Mouse (Mus musculus) forebrain, embryonic 13.5 days (tissue): ENCODE measurements around the gene Tmub2. TPM values are rescaled to one million over a fixed set of nuclear protein-coding genes. Genes with fewer than 3 reads are reported as not detected.

Experiments
- ATAC-seq: fragments of 200-750 bp; cut with Nextera tagmentation; 2 replicates; pipeline ENCODE4 v1.8.0; 2017
- H3K27ac ChIP-seq: fragments of 300-500 bp; sonication (generic); 2 replicates; pipeline ENCODE4 v1.5.1; 2015; ENCODE audit warnings: inconsistent platforms, mild to moderate bottlenecking, moderate library complexity
- H3K27me3 ChIP-seq: fragments of 300-500 bp; sonication (generic); 2 replicates; pipeline ENCODE4 v1.6.1; 2015; ENCODE audit warnings: mild to moderate bottlenecking, inconsistent platforms
- H3K36me3 ChIP-seq: fragments of 300-500 bp; sonication (generic); 2 replicates; pipeline ENCODE4 v1.6.1; 2015; ENCODE audit warnings: mild to moderate bottlenecking, inconsistent platforms; ENCODE audit not compliant: poor library complexity, severe bottlenecking
- H3K4me1 ChIP-seq: fragments of 300-500 bp; sonication (generic); 2 replicates; pipeline ENCODE4 v1.6.1; 2015; ENCODE audit warnings: inconsistent platforms
- H3K4me2 ChIP-seq: fragments of 300-500 bp; sonication (generic); 2 replicates; pipeline ENCODE4 v1.6.1; 2015; ENCODE audit warnings: inconsistent platforms, mild to moderate bottlenecking, moderate library complexity
- H3K4me3 ChIP-seq: fragments of 300-500 bp; sonication (generic); 2 replicates; pipeline ENCODE4 v1.5.1; 2015; ENCODE audit warnings: mild to moderate bottlenecking, inconsistent platforms
- H3K9ac ChIP-seq: fragments of 300-500 bp; sonication (generic); 2 replicates; pipeline ENCODE4 v1.6.1; 2015; ENCODE audit warnings: mild to moderate bottlenecking, inconsistent platforms
- H3K9me3 ChIP-seq: fragments of 300-500 bp; sonication (generic); replicated peaks from 2 replicates; pipeline ENCODE4 v1.6.1; 2016; ENCODE audit warnings: inconsistent platforms
- WGBS: fragments of 180-500 bp; shearing (Covaris S2); methylation state at CpG from one replicate; pipeline ENCODE4 v1.1.7; 2015; 5-methylcytosine and 5-hydroxymethylcytosine counted together
- polyA plus RNA-seq: library from polyadenylated mRNA; unstranded; fragments of >200 nt; fragmentation: Nextera tagmentation; extraction: Ambion mirVana; gene quantifications from 2 replicates; pipeline ENCODE4 v1.2.1, GENCODE M21; 2015

The Tmub2 gene
- polyA plus RNA-seq, 1 experiment from 2014 or later: 63.2 TPM

DNA sequence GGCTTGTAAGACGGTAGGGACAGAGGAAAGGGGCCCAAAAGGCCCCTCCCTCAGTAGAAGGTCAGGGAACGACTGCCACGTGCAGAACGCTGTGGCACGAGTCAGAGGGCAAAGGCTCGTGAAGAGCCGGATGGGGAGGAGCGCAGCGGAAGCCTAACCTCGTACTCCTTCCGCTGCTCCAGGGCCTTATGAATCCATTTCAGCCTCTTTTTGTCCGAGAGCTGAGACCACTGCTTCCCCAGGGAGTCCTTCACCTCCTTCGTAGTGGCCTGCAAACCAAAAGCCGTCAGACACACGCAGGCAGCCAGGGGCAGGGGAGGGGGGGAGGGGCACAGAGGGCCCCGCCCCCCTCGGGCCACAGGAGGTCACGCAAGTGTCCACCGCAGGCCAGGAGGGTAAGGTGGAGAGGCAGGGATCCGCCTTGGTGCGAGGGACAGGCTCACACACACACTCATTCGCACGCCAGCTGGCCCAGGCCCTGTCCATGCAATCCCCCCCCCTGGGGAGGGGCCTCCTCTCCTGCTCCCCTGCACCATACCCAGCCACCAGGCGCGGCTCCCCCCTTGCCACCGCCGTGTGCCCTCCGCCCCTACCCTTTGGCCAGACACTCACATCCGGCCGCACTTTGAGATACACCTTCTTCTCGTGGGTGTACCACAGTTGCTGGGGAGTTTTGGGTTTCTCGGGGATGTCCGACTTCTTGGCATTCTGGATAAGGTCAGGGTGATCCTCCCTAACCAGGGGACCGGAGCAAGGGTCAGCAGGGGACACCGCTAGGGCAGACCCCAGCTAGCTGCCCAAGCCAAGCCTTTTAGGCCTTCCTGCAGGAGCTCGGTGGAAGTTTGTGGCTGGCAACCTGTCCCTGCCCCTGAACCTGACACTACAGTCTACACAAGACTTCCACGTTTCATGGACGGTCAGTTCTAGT lies 26.3 kb downstream of the Tmub2 start:
- no peaks in the 10 kb centered on the region for H3K27me3 ChIP-seq
- H3K9ac ChIP-seq: peak overlapping the region; percentile 12; the same call in 1 of the 2 replicates
- no peak for ATAC-seq
- H3K4me1 ChIP-seq: peaks cover 34% of the 10 kb centered on the region
- H3K36me3 ChIP-seq: peaks cover 87% of the 10 kb centered on the region
- no peak overlapping the region for H3K4me2 ChIP-seq
- 45% methylated on average over 36 of the region's 38 CpGs for WGBS
- no peak overlapping the region for H3K4me3 ChIP-seq
- no peaks in the 10 kb centered on the region for H3K9me3 ChIP-seq
- no peak overlapping the region; the same call in 1 of the 2 replicates for H3K27ac ChIP-seq

DNA sequence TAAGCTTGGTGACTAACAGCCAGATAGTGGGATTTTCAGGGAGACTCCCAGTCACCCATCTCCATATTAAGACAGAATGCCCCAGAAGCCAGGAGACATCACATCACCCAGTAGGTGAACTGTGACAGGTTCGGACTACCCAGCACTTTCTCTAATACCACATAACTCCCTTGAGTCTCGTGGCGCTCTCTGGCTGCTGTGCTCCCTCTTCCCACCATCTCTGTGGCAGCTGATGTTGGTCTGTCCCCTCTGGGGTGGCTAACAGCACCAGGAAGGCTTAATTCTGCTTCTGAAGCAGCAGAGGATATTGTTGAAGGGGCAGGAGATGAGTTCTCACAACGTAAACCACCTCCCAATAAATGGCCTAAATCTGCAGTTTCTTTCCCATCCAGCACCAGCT lies 27.2 kb downstream of the Tmub2 start:
- no peaks in the 10 kb centered on the region for H3K27me3 ChIP-seq
- H3K9me3 ChIP-seq: no peaks in the 10 kb centered on the region
- H3K4me1 ChIP-seq: peaks cover 38% of the 10 kb centered on the region
- WGBS: 79% methylated on average over 4 of the region's 4 CpGs
- no peak overlapping the region for H3K9ac ChIP-seq
- no peak overlapping the region for H3K4me3 ChIP-seq
- peaks cover 78% of the 10 kb centered on the region for H3K36me3 ChIP-seq
- H3K27ac ChIP-seq: no peak overlapping the region
- no peak overlapping the region for H3K4me2 ChIP-seq
- no peak for ATAC-seq

DNA sequence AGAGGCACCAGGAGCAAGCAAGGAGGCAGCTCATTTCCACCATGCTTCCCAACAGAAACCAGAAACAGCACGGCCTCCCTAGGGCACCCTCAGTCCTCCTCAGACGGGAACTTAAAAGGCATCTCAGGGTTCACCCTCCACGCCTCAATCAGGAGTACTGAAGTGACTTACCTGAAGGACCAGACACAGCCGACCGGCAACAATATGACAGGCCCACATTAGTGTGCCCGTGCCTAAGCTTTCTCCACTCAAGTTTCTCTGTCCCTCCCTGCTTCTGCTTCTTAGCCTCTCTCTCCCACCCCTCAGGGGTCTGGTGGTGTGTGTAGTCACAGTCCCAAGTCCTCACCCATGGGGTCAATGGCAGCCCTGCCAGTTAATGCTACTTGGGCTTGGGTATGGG lies 27.9 kb downstream of the Tmub2 start:
- H3K9me3 ChIP-seq: no peaks in the 10 kb centered on the region
- H3K4me3 ChIP-seq: no peak overlapping the region
- H3K27ac ChIP-seq: no peak overlapping the region
- H3K4me1 ChIP-seq: peaks cover 38% of the 10 kb centered on the region
- H3K9ac ChIP-seq: no peak overlapping the region
- peaks cover 72% of the 10 kb centered on the region for H3K36me3 ChIP-seq
- no peaks in the 10 kb centered on the region for H3K27me3 ChIP-seq
- ATAC-seq: no peak
- WGBS: 83% methylated on average over 6 of the region's 6 CpGs
- no peak overlapping the region for H3K4me2 ChIP-seq

DNA sequence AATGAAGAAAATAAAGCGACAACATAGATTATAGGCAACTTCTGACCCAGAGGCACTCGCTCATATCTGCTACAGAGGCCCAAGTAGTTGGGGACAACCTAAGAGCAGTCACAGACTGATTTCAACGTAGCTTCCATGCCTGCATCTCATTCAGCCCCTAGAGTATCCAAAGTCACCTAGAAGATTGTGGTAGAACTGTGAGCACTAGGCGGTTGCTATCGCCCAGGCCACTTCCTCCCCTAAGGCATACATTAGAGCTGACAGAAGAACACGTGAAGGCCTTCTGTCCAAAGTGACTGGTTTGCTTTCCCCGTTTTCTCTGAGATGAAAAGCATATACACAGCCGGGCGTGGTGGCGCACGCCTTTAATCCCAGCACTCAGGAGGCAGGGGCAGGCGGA lies 29.6 kb downstream of the Tmub2 start:
- Histone ChIP-seq H3K4me3 (no peak overlapping the region), H3K4me1 (peaks cover 30% of the 10 kb centered on the region), H3K9me3 (no peaks in the 10 kb centered on the region), H3K36me3 (peaks cover 60% of the 10 kb centered on the region), H3K4me2 (no peak overlapping the region), H3K27ac (no peak overlapping the region), H3K27me3 (no peaks in the 10 kb centered on the region), H3K9ac (no peak overlapping the region)
- 90% methylated on average over 12 of the region's 12 CpGs for WGBS
- ATAC-seq: no peak

DNA sequence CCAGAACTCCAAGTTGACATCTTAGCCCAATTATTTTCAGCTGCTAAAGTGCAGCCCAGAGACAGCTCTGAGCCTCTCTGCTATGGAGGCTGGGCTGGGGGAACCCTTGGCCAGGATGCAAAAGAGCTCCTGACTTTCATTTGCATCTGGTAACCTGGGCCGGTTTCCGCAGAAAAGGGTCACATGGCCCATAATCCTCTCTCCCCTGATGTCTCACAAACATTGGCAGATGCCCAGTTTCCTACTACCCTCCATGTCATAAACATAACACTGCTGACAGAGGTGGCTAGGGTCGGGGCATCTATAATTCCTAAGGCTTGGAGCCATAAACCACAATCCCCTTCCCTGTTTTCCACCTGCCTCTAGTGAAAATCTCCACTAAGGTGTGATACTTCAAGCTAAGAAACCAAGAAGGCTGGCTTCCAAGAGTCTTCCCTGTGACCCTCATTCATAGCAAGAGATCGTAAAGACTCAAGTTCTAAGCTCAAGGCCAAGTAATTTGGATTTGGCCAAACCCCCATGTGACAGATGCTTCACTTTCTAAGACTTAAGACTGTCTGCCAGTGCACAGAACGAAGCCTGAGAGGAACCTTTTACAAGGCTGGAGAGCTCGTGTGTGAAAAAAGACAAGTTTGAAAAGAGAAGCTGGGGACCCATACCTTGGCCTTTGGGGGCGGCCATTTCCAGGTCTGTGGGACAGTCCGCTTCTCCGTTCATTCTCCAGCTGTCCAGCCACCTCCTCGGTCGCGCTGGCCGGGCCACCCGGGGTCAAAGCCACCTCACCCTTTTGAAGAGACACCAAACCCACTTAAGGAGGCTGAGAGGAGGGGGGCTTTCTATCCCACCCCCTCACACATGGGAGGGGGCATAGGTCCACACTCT lies 31.2 kb downstream of the Tmub2 start:
- no peak for ATAC-seq
- Histone ChIP-seq H3K27me3 (no peaks in the 10 kb centered on the region), H3K9me3 (no peaks in the 10 kb centered on the region), H3K27ac (peak overlapping the region; percentile 99), H3K4me2 (peak overlapping the region; percentile 74), H3K36me3 (peaks cover 44% of the 10 kb centered on the region), H3K4me1 (peaks cover 25% of the 10 kb centered on the region), H3K9ac (peak overlapping the region; percentile 100), H3K4me3 (peak overlapping the region; percentile 98)
- 9% methylated on average over 14 of the region's 14 CpGs for WGBS

DNA sequence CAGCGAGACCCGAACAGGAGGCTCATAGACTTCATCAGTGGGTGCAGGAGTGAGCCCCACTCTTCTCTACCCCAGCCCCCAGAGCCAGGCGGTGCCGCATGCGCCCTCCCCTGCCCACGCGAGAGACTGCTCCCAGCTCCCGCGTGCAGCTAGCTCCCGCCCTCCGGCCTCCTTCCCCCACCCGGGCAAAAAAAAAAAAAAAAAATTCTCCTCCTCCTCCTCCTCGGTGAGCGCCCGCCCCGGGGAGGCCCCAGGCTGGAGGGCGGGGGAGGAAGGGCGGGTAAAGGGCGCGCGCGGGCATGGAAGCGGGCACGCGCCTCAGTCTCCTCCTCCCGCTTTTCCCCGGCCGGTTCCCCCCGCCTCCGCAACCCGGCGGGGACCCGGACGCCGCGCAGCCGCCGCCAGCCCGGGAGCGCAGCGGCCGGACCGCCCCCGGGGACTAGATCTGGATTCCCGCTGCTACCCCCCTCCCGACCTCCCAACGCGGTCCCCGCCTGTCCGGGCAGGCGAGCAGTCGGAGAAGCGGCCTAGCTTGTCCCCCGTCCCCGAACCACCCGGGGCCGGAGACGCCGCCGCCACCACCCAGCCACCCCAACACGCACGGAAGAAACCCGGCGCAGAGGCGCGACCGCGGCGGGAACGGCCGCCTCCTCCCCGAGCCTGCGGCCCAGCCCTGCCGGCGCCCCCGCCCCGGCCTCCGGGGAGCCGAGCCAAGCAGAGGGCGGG lies 32.0 kb downstream of the Tmub2 start:
- Histone ChIP-seq H3K9ac (peak overlapping the region; percentile 100), H3K4me1 (peaks cover 25% of the 10 kb centered on the region), H3K9me3 (no peaks in the 10 kb centered on the region), H3K27me3 (no peaks in the 10 kb centered on the region), H3K36me3 (peaks cover 36% of the 10 kb centered on the region), H3K27ac (peak overlapping the region; percentile 99), H3K4me3 (peak overlapping the region; percentile 98), H3K4me2 (peak overlapping the region; percentile 74)
- peak; percentile 34 for ATAC-seq
- 0% methylated on average over 37 of the region's 80 CpGs for WGBS

DNA sequence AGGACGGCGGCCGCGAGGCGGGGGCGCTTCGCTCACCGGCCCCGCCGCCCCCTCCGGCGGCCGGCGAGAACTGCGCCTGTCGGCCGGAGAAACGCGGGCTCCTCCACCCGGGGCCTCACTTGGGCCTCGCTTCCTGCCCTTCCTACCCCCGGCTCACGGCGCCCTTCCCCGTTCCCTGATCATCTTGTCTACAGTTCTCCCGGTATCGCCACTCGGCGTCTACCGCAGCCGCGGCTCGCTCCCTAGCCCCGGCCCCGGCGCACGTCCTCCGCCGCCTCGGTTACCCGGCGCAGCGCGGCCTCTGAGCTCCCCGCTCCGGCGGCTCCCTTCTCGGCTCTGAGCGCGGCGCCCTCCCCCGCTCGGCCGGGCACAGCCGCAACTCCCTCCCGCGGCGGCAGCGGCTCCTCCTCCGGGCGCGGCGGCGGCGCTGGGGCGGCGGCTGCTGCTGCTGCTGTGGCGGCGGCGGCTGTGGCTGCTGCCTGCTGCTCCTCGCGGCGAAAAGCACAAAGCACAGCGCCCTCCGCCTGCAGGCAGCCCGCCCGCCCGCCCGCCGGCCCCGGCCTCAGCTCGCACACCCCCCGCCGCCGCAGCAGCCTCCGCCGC lies 32.7 kb downstream of the Tmub2 start:
- H3K4me1 ChIP-seq: peaks cover 25% of the 10 kb centered on the region
- peak overlapping the region; percentile 98 for H3K4me3 ChIP-seq
- peak overlapping the region; percentile 74 for H3K4me2 ChIP-seq
- H3K9me3 ChIP-seq: no peaks in the 10 kb centered on the region
- H3K9ac ChIP-seq: peak overlapping the region; percentile 100
- H3K27me3 ChIP-seq: no peaks in the 10 kb centered on the region
- peaks cover 30% of the 10 kb centered on the region for H3K36me3 ChIP-seq
- WGBS: under 1% methylated on average over 59 of the region's 87 CpGs
- peak overlapping the region; percentile 99 for H3K27ac ChIP-seq
- peak; percentile 28 for ATAC-seq

DNA sequence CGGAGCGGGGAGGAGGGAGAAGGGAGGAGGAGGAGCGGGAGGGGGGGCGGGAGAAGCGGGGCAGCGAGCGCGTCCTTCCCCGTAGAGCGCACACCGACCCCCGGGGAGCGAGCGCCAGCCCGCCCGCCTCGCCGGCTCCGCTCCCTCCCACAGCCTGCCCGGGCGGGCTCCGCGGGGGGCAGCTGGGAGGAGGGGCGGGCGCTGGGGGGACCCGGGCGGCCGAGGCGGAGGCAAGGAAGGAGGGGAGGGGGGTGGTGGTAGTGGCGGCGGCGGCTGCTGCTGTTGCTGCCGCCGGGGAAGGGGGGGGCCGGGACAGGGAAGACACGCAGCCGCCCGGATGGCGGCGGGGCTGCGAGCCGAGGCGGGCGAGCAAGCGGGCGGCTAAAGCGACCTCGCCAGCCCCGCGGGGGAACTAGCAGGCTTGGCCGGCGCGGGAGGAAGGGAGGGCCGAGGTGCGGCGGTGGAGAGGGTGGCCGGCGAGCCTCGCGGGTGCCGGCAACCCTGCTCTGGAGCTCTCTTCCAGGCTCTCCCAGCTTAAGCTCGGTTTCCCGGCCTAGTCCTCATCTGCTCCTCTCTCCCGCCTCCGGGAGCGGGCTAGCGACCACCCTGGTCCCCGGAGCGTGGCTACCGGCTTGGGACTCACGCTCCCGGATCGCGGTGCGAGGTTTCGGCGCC lies 33.3 kb downstream of the Tmub2 start:
- peak; percentile 41 for ATAC-seq
- no peaks in the 10 kb centered on the region for H3K9me3 ChIP-seq
- H3K27ac ChIP-seq: peak overlapping the region; percentile 99
- H3K4me3 ChIP-seq: peak overlapping the region; percentile 98
- H3K27me3 ChIP-seq: no peaks in the 10 kb centered on the region
- H3K4me1 ChIP-seq: peaks cover 25% of the 10 kb centered on the region
- WGBS: 0% methylated on average over 30 of the region's 77 CpGs
- H3K36me3 ChIP-seq: peaks cover 23% of the 10 kb centered on the region
- peak overlapping the region; percentile 100 for H3K9ac ChIP-seq
- H3K4me2 ChIP-seq: peak overlapping the region; percentile 74

DNA sequence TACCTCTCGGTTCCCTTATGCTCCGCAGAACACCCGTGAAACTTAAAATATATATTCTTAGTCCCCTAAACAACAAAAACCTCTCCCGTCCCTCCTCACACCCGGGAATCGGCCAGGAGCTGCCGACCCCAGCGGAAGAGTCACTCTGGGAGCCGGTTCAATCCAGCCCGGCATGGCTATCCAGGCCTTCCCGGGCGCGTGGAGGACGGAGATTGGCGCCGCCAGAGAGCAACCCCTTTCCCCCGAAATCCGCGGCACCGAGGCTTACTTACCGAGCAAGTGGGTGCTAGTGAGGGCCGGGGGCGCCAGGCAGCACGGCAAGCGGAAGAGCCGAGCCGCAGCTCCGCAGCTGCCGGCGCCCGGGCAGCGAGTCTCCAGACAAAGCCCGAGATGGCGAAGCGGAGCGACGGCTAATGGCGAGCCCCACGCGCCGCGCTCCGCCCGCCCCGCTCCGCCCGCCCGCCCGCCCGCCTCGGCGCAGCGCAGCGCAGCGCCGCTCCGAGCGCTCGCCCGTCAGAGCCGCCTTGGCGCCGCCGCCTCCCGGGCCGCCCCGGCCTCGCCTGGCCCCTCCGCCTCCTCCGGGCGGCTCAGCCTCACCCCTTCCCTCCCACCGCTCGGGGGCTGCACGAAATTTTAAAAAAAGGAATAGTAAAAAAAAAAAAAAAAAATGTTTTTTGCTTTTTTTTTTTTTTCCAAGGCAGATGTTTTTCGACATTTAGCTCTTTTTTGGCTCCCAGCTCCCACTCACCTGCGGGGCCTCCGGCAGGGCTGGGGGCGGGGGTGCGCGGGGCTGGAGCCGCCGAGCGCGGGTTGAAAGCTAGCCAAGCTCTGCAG lies 34.1 kb downstream of the Tmub2 start:
- peaks cover 16% of the 10 kb centered on the region for H3K36me3 ChIP-seq
- no peaks in the 10 kb centered on the region for H3K9me3 ChIP-seq
- H3K27me3 ChIP-seq: no peaks in the 10 kb centered on the region
- H3K27ac ChIP-seq: peak overlapping the region; percentile 99
- H3K4me2 ChIP-seq: peak overlapping the region; percentile 74
- peaks cover 25% of the 10 kb centered on the region for H3K4me1 ChIP-seq
- peak overlapping the region; percentile 100 for H3K9ac ChIP-seq
- peak overlapping the region; percentile 98 for H3K4me3 ChIP-seq
- WGBS: 1% methylated on average over 52 of the region's 84 CpGs
- no peak for ATAC-seq

DNA sequence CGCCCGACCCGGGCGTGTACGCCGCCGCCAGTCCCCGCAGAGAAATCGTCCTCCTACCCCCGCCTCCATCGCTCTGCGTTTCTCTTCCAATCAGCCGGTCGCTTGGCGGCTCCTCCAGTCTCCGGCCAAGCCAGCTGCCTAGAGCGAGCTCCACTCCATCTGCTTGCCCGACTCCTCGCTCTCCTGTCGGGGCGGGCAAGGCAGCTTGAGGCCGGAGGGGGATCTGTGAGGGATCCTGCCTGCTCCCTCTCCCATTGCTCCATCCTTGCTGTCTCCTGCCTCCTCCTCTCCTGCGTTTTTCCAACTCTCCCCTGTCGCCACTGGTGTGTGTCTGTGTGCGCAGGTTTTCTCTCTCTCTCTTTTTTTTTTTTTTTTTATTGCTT lies 34.7 kb downstream of the Tmub2 start, which contains the start of gene Ubtf:
Gene Ubtf (minus strand): TSS at position 333 of the 383 bp plus-strand sequence.
- WGBS: under 1% methylated on average over 25 of the region's 25 CpGs
- Histone ChIP-seq H3K36me3 (peaks cover 10% of the 10 kb centered on the region), H3K27me3 (no peaks in the 10 kb centered on the region), H3K4me1 (peaks cover 25% of the 10 kb centered on the region), H3K9me3 (no peaks in the 10 kb centered on the region), H3K9ac (peak within 1 kb of the TSS; percentile 100), H3K27ac (peak within 1 kb of the TSS; percentile 99), H3K4me2 (peak within 1 kb of the TSS; percentile 74), H3K4me3 (peak within 1 kb of the TSS; percentile 98)
- ATAC-seq: peak; percentile 43
